Mouse (Mus musculus) hindbrain, postnatal 0 days (tissue): ENCODE measurements at regions not wholly inside any gene's neighbourhood (a gene's known extent, or its start where the extent isn't known, plus 50 kb on each side); places are given as distances from the start of the nearest gene placed in this dataset.

ENCODE experiments used
- ATAC-seq: fragments of 200-750 bp; cut with Nextera tagmentation; 2 replicates; pipeline ENCODE4 v1.8.0; 2017; ENCODE audit warnings: mild to moderate bottlenecking, moderate TSS enrichment, moderate library complexity
- DNase-seq: peaks from one replicate; pipeline ENCODE4 v3.0.0-alpha.2; 2015; ENCODE audit warnings: low spot score
- H3K27ac ChIP-seq: fragments of 300-500 bp; sonication (generic); 2 replicates; pipeline ENCODE4 v1.5.1; 2014; ENCODE audit warnings: mild to moderate bottlenecking
- H3K27me3 ChIP-seq: fragments of 300-500 bp; sonication (generic); 2 replicates; pipeline ENCODE4 v1.6.1; 2014; ENCODE audit warnings: low read length, mixed read lengths; ENCODE audit not compliant: insufficient read depth
- H3K36me3 ChIP-seq: fragments of 300-500 bp; sonication (generic); 2 replicates; pipeline ENCODE4 v1.6.1; 2014; ENCODE audit warnings: low read length, mixed read lengths; ENCODE audit not compliant: insufficient read depth
- H3K4me1 ChIP-seq: fragments of 300-500 bp; sonication (generic); 2 replicates; pipeline ENCODE4 v1.6.1; 2014; ENCODE audit warnings: antibody characterized with exemption, low read length, mixed read lengths; ENCODE audit not compliant: insufficient read depth
- H3K4me2 ChIP-seq: fragments of 300-500 bp; sonication (generic); 2 replicates; pipeline ENCODE4 v1.6.1; 2014; ENCODE audit warnings: low read depth, mild to moderate bottlenecking, low read length, moderate library complexity, mixed read lengths
- H3K4me3 ChIP-seq: fragments of 300-500 bp; sonication (generic); 2 replicates; pipeline ENCODE4 v1.5.1; 2014; ENCODE audit warnings: low read length
- H3K9ac ChIP-seq: fragments of 300-500 bp; sonication (generic); replicated peaks from 2 replicates; pipeline ENCODE4 v1.6.1; 2014; ENCODE audit warnings: mild to moderate bottlenecking, low read length, moderate library complexity, mixed read lengths
- H3K9me3 ChIP-seq: fragments of 300-500 bp; sonication (generic); 2 replicates; pipeline ENCODE4 v1.6.1; 2016; ENCODE audit warnings: low read length, mixed read lengths
- CTCF ChIP-seq: IDR thresholded peaks from 2 replicates; pipeline ENCODE4 v1.5.1; 2016; ENCODE audit warnings: antibody characterized with exemption, control low read depth, low read depth
- WGBS: fragments of 180-500 bp; shearing (Covaris S2); extraction: QIAGEN DNeasy Blood & Tissue Kit; methylation state at CpG from one replicate; pipeline ENCODE4 v1.1.7; 2014; 5-methylcytosine and 5-hydroxymethylcytosine counted together

- ATAC-seq: peak; percentile 40; the same call in 1 of the 2 replicates
- H3K27ac ChIP-seq: no peak overlapping the region
These were observed 130.8 kb downstream of the Samd5 start for GRCm38 (mm10) chr10:9544041-9544786.

GRCm38 (mm10) chr10:9541579-9541978, 133.4 kb downstream of the Samd5 start:
- H3K36me3 ChIP-seq: no peaks in the 10 kb centered on the region
- ATAC-seq: no peak
- no peaks in the 10 kb centered on the region for H3K9me3 ChIP-seq
- no peak overlapping the region for H3K4me2 ChIP-seq
- DNase-seq: no peak
- no peak overlapping the region for H3K27ac ChIP-seq
- WGBS: 91% methylated on average over 1 of the region's 1 CpGs
- no peaks in the 10 kb centered on the region for H3K27me3 ChIP-seq
- TF ChIP-seq CTCF: no peak
- H3K9ac ChIP-seq: no peak overlapping the region
- 0 out of 2 replicates have a peak, but pooled peaks cover 3% of the 10 kb centered on the region for H3K4me1 ChIP-seq
- H3K4me3 ChIP-seq: no peak overlapping the region

More at GRCm38 (mm10) chr10:9544041-9544786, 130.8 kb downstream of the Samd5 start:
- no peak for DNase-seq
- 0 out of 2 replicates have a peak, but pooled peaks cover 3% of the 10 kb centered on the region for H3K4me1 ChIP-seq
- no peak for TF ChIP-seq CTCF
- 33% methylated on average over 4 of the region's 4 CpGs for WGBS
- H3K4me3 ChIP-seq: no peak overlapping the region
- H3K9me3 ChIP-seq: no peaks in the 10 kb centered on the region
- no peak overlapping the region for H3K9ac ChIP-seq
- H3K36me3 ChIP-seq: no peaks in the 10 kb centered on the region
- no peaks in the 10 kb centered on the region for H3K27me3 ChIP-seq
- H3K4me2 ChIP-seq: no peak overlapping the region

- ATAC-seq (no peak), DNase-seq (peak; percentile 20)
- H3K9ac ChIP-seq: no peak overlapping the region
- no peak for TF ChIP-seq CTCF
- no peak overlapping the region for H3K27ac ChIP-seq
- no peaks in the 10 kb centered on the region for H3K9me3 ChIP-seq
- H3K4me2 ChIP-seq: no peak overlapping the region
- H3K27me3 ChIP-seq: no peaks in the 10 kb centered on the region
- H3K4me3 ChIP-seq: no peak overlapping the region
- WGBS: 76% methylated on average over 3 of the region's 3 CpGs
- H3K36me3 ChIP-seq: no peaks in the 10 kb centered on the region
- no peaks in the 10 kb centered on the region for H3K4me1 ChIP-seq
These were observed 137.3 kb downstream of the Samd5 start for GRCm38 (mm10) chr10:9537686-9538085.

- no peak overlapping the region for H3K4me2 ChIP-seq
- no peaks in the 10 kb centered on the region for H3K4me1 ChIP-seq
- no peak overlapping the region for H3K4me3 ChIP-seq
- H3K27me3 ChIP-seq: no peaks in the 10 kb centered on the region
- no peak for TF ChIP-seq CTCF
- DNase-seq: no peak
- H3K9ac ChIP-seq: no peak overlapping the region
- H3K9me3 ChIP-seq: no peaks in the 10 kb centered on the region
- no peaks in the 10 kb centered on the region for H3K36me3 ChIP-seq
- WGBS: 32% methylated on average over 8 of the region's 8 CpGs
- peak; percentile 27; the same call in 1 of the 2 replicates for ATAC-seq
- H3K27ac ChIP-seq: no peak overlapping the region
These were observed 140.5 kb downstream of the Samd5 start for GRCm38 (mm10) chr10:9534552-9534951.

GRCm38 (mm10) chr10:9533283-9533682, 141.7 kb downstream of the Samd5 start:
- Histone ChIP-seq H3K4me1 (no peaks in the 10 kb centered on the region), H3K9ac (no peak overlapping the region), H3K27me3 (no peaks in the 10 kb centered on the region), H3K9me3 (no peaks in the 10 kb centered on the region), H3K4me3 (no peak overlapping the region), H3K4me2 (no peak overlapping the region), H3K27ac (no peak overlapping the region), H3K36me3 (no peaks in the 10 kb centered on the region)
- DNase-seq (peak; percentile 13), ATAC-seq (0 out of 2 replicates have a peak, but pooled peaks have one; percentile 51)
- 23% methylated on average over 2 of the region's 2 CpGs for WGBS
- TF ChIP-seq CTCF: no peak

GRCm38 (mm10) chr10:9531931-9532330, 143.1 kb downstream of the Samd5 start:
- no peak overlapping the region for H3K4me2 ChIP-seq
- H3K36me3 ChIP-seq: no peaks in the 10 kb centered on the region
- H3K9ac ChIP-seq: no peak overlapping the region
- no peak overlapping the region for H3K27ac ChIP-seq
- 55% methylated on average over 5 of the region's 5 CpGs for WGBS
- no peaks in the 10 kb centered on the region for H3K9me3 ChIP-seq
- H3K27me3 ChIP-seq: no peaks in the 10 kb centered on the region
- no peak overlapping the region for H3K4me3 ChIP-seq
- DNase-seq (no peak), ATAC-seq (no peak)
- no peaks in the 10 kb centered on the region for H3K4me1 ChIP-seq
- no peak for TF ChIP-seq CTCF

- Histone ChIP-seq H3K4me2 (no peak overlapping the region), H3K27ac (no peak overlapping the region), H3K4me3 (no peak overlapping the region), H3K9me3 (no peaks in the 10 kb centered on the region), H3K27me3 (no peaks in the 10 kb centered on the region), H3K4me1 (no peaks in the 10 kb centered on the region), H3K9ac (no peak overlapping the region), H3K36me3 (no peaks in the 10 kb centered on the region)
- DNase-seq: no peak
- 74% methylated on average over 7 of the region's 7 CpGs for WGBS
- no peak for ATAC-seq
- TF ChIP-seq CTCF: no peak
These were observed 145.6 kb downstream of the Samd5 start for GRCm38 (mm10) chr10:9529408-9529807.
